Comparison of ENCODE assay signal across 7 mouse cellular contexts in genomic region chr4:82541894-82542510, GRCm38 (mm10).
DNase-seq lines count a peak whose midpoint lies in the region; ATAC-seq and TF ChIP-seq lines count a peak whose summit lies in the region.

No protein-coding gene starts in this region.

- H3K9ac ChIP-seq in hindbrain, embryonic 14.5 days = no peak overlapping the region

- no peaks in the 10 kb centered on the region for H3K36me3 ChIP-seq in hindbrain, embryonic 14.5 days (replicated peaks; ENCODE audit: control insufficient read depth, insufficient read depth)

- H3K4me3 ChIP-seq in cerebellum, adult 2 months (replicated peaks; ENCODE audit: insufficient read depth, low read depth, low read length) = no peak overlapping the region
- H3K4me3 ChIP-seq in hindbrain, embryonic 14.5 days (replicated peaks; ENCODE audit: low read length) = no peak overlapping the region

- 29% methylated on average over 7 of the region's 7 CpGs for WGBS in cerebellum, adult 2 months
- 30% methylated on average over 7 of the region's 7 CpGs for WGBS in hindbrain, embryonic 14.5 days

- TF ChIP-seq POLR2A in cerebellum, adult 2 months (IDR thresholded peaks at IDR 0.05; ENCODE audit: borderline replicate concordance, insufficient read depth, low read length) = no peak

- H3K9me3 ChIP-seq in hindbrain, embryonic 14.5 days (ENCODE audit: control insufficient read depth, low read length) = no peaks in the 10 kb centered on the region

- ATAC-seq in frontal cortex, adult (ENCODE audit: low TSS enrichment) = peak; percentile 78
- peak; percentile 80 for ATAC-seq in hindbrain, embryonic 14.5 days (ENCODE audit: low FRiP score)

- TF ChIP-seq CTCF in cerebellum, adult 2 months (IDR thresholded peaks at IDR 0.05; ENCODE audit: borderline replicate concordance, insufficient read depth, low read depth, low read length) = peak; percentile 75

- H3K27ac ChIP-seq in cerebellum, adult 2 months (ENCODE audit: insufficient read depth, low read length) = no peak overlapping the region
- H3K27ac ChIP-seq in hindbrain, embryonic 14.5 days = no peak overlapping the region

- no peak overlapping the region for H3K4me2 ChIP-seq in hindbrain, embryonic 14.5 days (replicated peaks)

- peak; percentile 91 for DNase-seq in R1 (ENCODE audit: low read depth, low spot score)
- DNase-seq in cerebellum, adult 2 months = peak; percentile 80 to 86
- DNase-seq in hindbrain, embryonic 14.5 days (ENCODE audit: low spot score) = peak; percentile 91
- peak; percentile 74 to 82 for DNase-seq in layer of hippocampus, postnatal 10 days (ENCODE audit: low spot score in 2 of 2)
- DNase-seq in lung, postnatal 25 days (ENCODE audit: low spot score) = peak; percentile 90
- peak; percentile 72 for DNase-seq in right cerebral cortex, postnatal 36 days (ENCODE audit: low spot score in 2 of 2)

- H3K4me1 ChIP-seq in cerebellum, adult 2 months (ENCODE audit: control insufficient read depth, insufficient read depth, low read length) = peaks cover 9% of the 10 kb centered on the region; the same call in 1 of the 2 replicates
- peaks cover 12% of the 10 kb centered on the region; the same call in 1 of the 2 replicates for H3K4me1 ChIP-seq in hindbrain, embryonic 14.5 days (replicated peaks; ENCODE audit: control insufficient read depth, insufficient read depth, low read length)

- H3K27me3 ChIP-seq in cerebellum, adult 2 months (ENCODE audit: control insufficient read depth, insufficient read depth, low read length) = no peaks in the 10 kb centered on the region
- H3K27me3 ChIP-seq in hindbrain, embryonic 14.5 days (ENCODE audit: control insufficient read depth, insufficient read depth, low read length) = peaks cover 5% of the 10 kb centered on the region; the same call in 1 of the 2 replicates
